Comparison of ENCODE assay signal across 8 mouse cellular contexts in genomic region chr10:22010088-22010818, GRCm38 (mm10). TPM values are rescaled to one million over a fixed set of nuclear protein-coding genes. Genes with fewer than 3 reads are reported as not detected.
DNase-seq lines count a peak whose midpoint lies in the region; ATAC-seq and TF ChIP-seq lines count a peak whose summit lies in the region.

No protein-coding gene starts in this region.

- no peak overlapping the region for H3K4me3 ChIP-seq in forebrain, embryonic 16.5 days (replicated peaks; ENCODE audit: low read length)
- no peak overlapping the region for H3K4me3 ChIP-seq in hindbrain, embryonic 10.5 days
- H3K4me3 ChIP-seq in left cerebral cortex, adult 2 months = 0 out of 2 replicates have a peak overlapping the region, but pooled peaks have one; percentile 15

- no peak for ATAC-seq in Patski
- ATAC-seq in cerebellum, adult (ENCODE audit: insufficient number of reproducible peaks, low FRiP score, low TSS enrichment) = peak; percentile 65
- ATAC-seq in forebrain, embryonic 16.5 days = peak; percentile 63
- peak; percentile 81 for ATAC-seq in megakaryocyte-erythroid progenitor cell, adult 5-6 weeks (replicated peaks; ENCODE audit: low FRiP score, low TSS enrichment, poor library complexity, severe bottlenecking)
- ATAC-seq in erythroid progenitor cell, adult 5-6 weeks (replicated peaks; ENCODE audit: low FRiP score, poor library complexity, severe bottlenecking) = no peak

- H3K27me3 ChIP-seq in Patski = peaks cover 3% of the 10 kb centered on the region
- no peaks in the 10 kb centered on the region for H3K27me3 ChIP-seq in forebrain, embryonic 16.5 days (replicated peaks; ENCODE audit: control insufficient read depth, insufficient read depth, low read length)
- no peaks in the 10 kb centered on the region for H3K27me3 ChIP-seq in hindbrain, embryonic 10.5 days (ENCODE audit: insufficient read depth, poor library complexity, severe bottlenecking)

- POLR2A ChIA-PET in Patski (lab: Charles Lee) = no interaction called here

- 41% methylated on average over 19 of the region's 19 CpGs for WGBS in forebrain, embryonic 16.5 days
- 41% methylated on average over 19 of the region's 19 CpGs for WGBS in hindbrain, embryonic 10.5 days

- intact Hi-C loops in left cerebral cortex, adult 2 months (cut with DNase I) = loop anchor here (1.0 kb wide), 1 partner anchor 627 kb away; no protein-coding TSS in a partner anchor

- CTCF ChIA-PET in Patski (lab: Charles Lee) = interaction anchor here (0.8 to 4.9 kb wide), 15 partner anchors 10 to 637 kb away, joined by 3 to 63 read pairs (median 3); no protein-coding TSS in a partner anchor

- no peak overlapping the region for H3K9ac ChIP-seq in forebrain, embryonic 16.5 days (replicated peaks; ENCODE audit: low read depth, low read length)

- TF ChIP-seq CTCF in Patski (IDR thresholded peaks at IDR 0.05) = peak; percentile 67
- peak; percentile 70 for TF ChIP-seq CTCF in left cerebral cortex, adult 2 months (IDR thresholded peaks at IDR 0.05)

- no peaks in the 10 kb centered on the region for H3K4me1 ChIP-seq in forebrain, embryonic 16.5 days (replicated peaks; ENCODE audit: control insufficient read depth, insufficient read depth, low read length)
- no peaks in the 10 kb centered on the region for H3K4me1 ChIP-seq in hindbrain, embryonic 10.5 days (replicated peaks)

- no peak for DNase-seq in Patski (ENCODE audit: low read depth, low spot score)
- peak; percentile 81 for DNase-seq in hindbrain, embryonic 10.5 days (ENCODE audit: low spot score)
- peak; percentile 80 to 87 for DNase-seq in left cerebral cortex, adult 2 months (ENCODE audit: extremely low spot score in 1 of 2, low spot score in 2 of 2)
- peak; percentile 80 for DNase-seq in right cerebral cortex, postnatal 25 days

- no peak overlapping the region for H3K27ac ChIP-seq in forebrain, embryonic 16.5 days (ENCODE audit: low read length)
- H3K27ac ChIP-seq in hindbrain, embryonic 10.5 days = no peak overlapping the region
- no peak overlapping the region for H3K27ac ChIP-seq in left cerebral cortex, adult 2 months

- no peaks in the 10 kb centered on the region for H3K36me3 ChIP-seq in forebrain, embryonic 16.5 days (ENCODE audit: control insufficient read depth, insufficient read depth)
- no peaks in the 10 kb centered on the region for H3K36me3 ChIP-seq in hindbrain, embryonic 10.5 days

- H3K4me2 ChIP-seq in forebrain, embryonic 16.5 days (ENCODE audit: low read length) = no peak overlapping the region

- H3K9me3 ChIP-seq in forebrain, embryonic 16.5 days (ENCODE audit: control insufficient read depth, low read length) = no peaks in the 10 kb centered on the region
- no peaks in the 10 kb centered on the region for H3K9me3 ChIP-seq in hindbrain, embryonic 10.5 days

- in situ Hi-C loops in Patski (cut with MboI; ENCODE audit: low pct_unique_long_range_greater_than_20kb) = loop anchor here (25.0 kb wide), 2 partner anchors 848 to 1023 kb away; partner anchors contain the start of gene Myb

RNA-seq across cellular contexts. Expression of gene 4930444G20Rik, which starts 57.6 kb away (rescaled TPM):
- polyA plus RNA-seq in Patski (2021) = not detected
- polyA plus RNA-seq in forebrain, embryonic 16.5 days (2015; fragmentation: Nextera tagmentation; extraction: Ambion mirVana) = not detected in 2 replicates
- polyA plus RNA-seq in hindbrain, embryonic 10.5 days (2016; fragmentation: Nextera tagmentation; extraction: Ambion mirVana) = not detected in 2 replicates
- total RNA-seq in left cerebral cortex, adult 2 months (2021) = not detected
- not detected in 2 replicates for total RNA-seq in megakaryocyte-erythroid progenitor cell, adult 5-6 weeks (2014; fragmentation: Nextera tagmentation)
- not detected in 2 replicates for total RNA-seq in megakaryocyte-erythroid progenitor cell, adult 5-6 weeks (2017)
- not detected in 2 replicates for total RNA-seq in erythroid progenitor cell, adult 5-6 weeks (2015; ENCODE audit: low replicate concordance)
- not detected in 2 replicates for total RNA-seq in erythroid progenitor cell, adult 5-6 weeks (2017; ENCODE audit: low replicate concordance)

Comparison
In these comparisons a context has a peak if more than half of its experiments do, and no peak if none do; other contexts are left out.
1. ATAC-seq: peak in cerebellum, adult (single experiment), forebrain, embryonic 16.5 days (single experiment) and megakaryocyte-erythroid progenitor cell, adult 5-6 weeks (single experiment); none in Patski (single experiment) and erythroid progenitor cell, adult 5-6 weeks (single experiment).